Mouse (Mus musculus) forebrain, embryonic 11.5 days (tissue): ENCODE measurements around the gene Slc23a3. TPM values are rescaled to one million over a fixed set of nuclear protein-coding genes. Genes with fewer than 3 reads are reported as not detected.

Source experiments
- ATAC-seq: fragments of 200-750 bp; cut with Nextera tagmentation; replicated peaks from 2 replicates; pipeline ENCODE4 v1.8.0; 2017; ENCODE audit warnings: moderate TSS enrichment; ENCODE audit not compliant: low FRiP score
- DNase-seq: peaks from one replicate; pipeline ENCODE4 v3.0.0-alpha.2; 2017; ENCODE audit warnings: low spot score
- H3K27ac ChIP-seq: fragments of 300-500 bp; sonication (generic); 2 replicates; pipeline ENCODE4 v1.5.1; 2014; ENCODE audit warnings: low read depth, low read length
- H3K27me3 ChIP-seq: fragments of 300-500 bp; sonication (generic); 2 replicates; pipeline ENCODE4 v1.6.1; 2014; ENCODE audit warnings: mild to moderate bottlenecking, low read length, mixed read lengths; ENCODE audit not compliant: control insufficient read depth, insufficient read depth
- H3K36me3 ChIP-seq: fragments of 300-500 bp; sonication (generic); 2 replicates; pipeline ENCODE4 v1.6.1; 2014; ENCODE audit warnings: mild to moderate bottlenecking, low read length, moderate library complexity, mixed read lengths; ENCODE audit not compliant: control insufficient read depth, insufficient read depth
- H3K4me1 ChIP-seq: fragments of 300-500 bp; sonication (generic); replicated peaks from 2 replicates; pipeline ENCODE4 v1.6.1; 2014; ENCODE audit warnings: low read length, mixed read lengths; ENCODE audit not compliant: control insufficient read depth, insufficient read depth
- H3K4me2 ChIP-seq: fragments of 300-500 bp; sonication (generic); 2 replicates; pipeline ENCODE4 v1.6.1; 2014; ENCODE audit warnings: low read depth, mild to moderate bottlenecking, low read length, moderate library complexity, mixed read lengths; ENCODE audit not compliant: severe bottlenecking
- H3K4me3 ChIP-seq: fragments of 300-500 bp; sonication (generic); 2 replicates; pipeline ENCODE4 v1.5.1; 2014; ENCODE audit warnings: low read depth, low read length
- H3K9ac ChIP-seq: fragments of 300-500 bp; sonication (generic); 2 replicates; pipeline ENCODE4 v1.6.1; 2014; ENCODE audit warnings: low read length
- H3K9me3 ChIP-seq: fragments of 300-500 bp; sonication (generic); 2 replicates; pipeline ENCODE4 v1.6.1; 2016; ENCODE audit warnings: low read length, mixed read lengths; ENCODE audit not compliant: control insufficient read depth
- WGBS: fragments of 180-500 bp; shearing (Covaris S2); extraction: QIAGEN DNeasy Blood & Tissue Kit; methylation state at CpG from one replicate; pipeline ENCODE4 v1.1.7; 2014; 5-methylcytosine and 5-hydroxymethylcytosine counted together
- polyA plus RNA-seq: library from polyadenylated mRNA; unstranded; fragments of >200 nt; fragmentation: Nextera tagmentation; extraction: Ambion mirVana; gene quantifications from 2 replicates; pipeline ENCODE4 v1.2.1, GENCODE M21; 2014

Gene Slc23a3
- polyA plus RNA-seq, 1 experiment from 2014 or later, result 0.15 TPM

DNA sequence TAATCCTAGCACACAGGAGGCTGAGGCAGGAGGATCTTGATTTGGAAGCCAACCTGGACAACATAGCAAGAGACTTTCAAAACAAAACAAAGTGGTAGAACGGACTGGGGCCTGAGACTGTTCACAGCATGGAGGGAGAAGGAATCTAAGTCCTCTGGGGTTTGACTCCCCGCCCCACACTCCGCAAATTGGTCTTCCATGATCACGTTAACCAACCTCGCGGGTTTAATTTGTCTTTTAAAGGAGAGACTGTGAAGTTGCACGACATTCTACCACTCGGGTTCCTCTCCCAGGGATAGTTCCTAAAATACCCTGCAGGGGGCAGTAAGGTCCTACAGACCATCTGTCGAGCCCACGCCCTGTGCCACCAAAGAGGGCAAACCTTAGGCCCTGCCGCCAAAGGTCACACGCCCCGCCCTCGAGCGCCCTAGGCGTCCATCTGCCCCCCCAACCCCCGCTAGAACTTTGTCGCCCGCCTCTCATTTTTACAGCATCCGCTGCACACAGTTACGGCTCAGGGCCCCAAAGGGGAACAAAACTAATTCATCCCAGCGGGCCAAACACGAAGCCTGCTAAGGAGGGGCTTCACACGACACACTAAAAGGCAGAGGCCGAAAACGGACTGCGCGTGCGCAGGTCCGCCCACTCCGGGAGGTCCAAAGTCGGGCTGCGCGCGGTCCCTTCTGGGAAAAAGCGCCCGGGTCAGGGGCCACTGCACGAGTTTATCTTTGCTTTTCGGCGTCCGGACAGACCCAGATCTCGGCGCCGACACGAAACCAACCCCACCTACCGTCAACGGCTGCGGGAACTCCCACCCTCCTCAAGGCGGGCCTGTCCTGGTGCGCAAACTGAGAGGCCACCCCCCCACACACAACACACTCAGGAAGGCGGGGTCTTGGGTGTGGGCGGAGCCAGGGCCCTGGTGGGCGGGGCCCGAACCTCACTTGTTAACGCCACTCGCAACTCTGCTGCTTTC lies 9.1 kb downstream of the Slc23a3 start, which contains the start of gene Nhej1:
Gene Nhej1 (minus strand): TSS at position 855 of the 976 bp plus-strand sequence.
- H3K9me3 ChIP-seq, result no peaks in the 10 kb centered on the region
- H3K27ac ChIP-seq, result peak within 1 kb of the TSS; percentile 91
- under 1% methylated on average over 56 of the region's 56 CpGs for WGBS
- ATAC-seq, result peak; percentile 95
- H3K36me3 ChIP-seq, result no peaks in the 10 kb centered on the region
- H3K4me1 ChIP-seq, result no peaks in the 10 kb centered on the region
- peak within 1 kb of the TSS; percentile 57 for H3K4me3 ChIP-seq
- peak within 1 kb of the TSS; percentile 72 for H3K9ac ChIP-seq
- H3K27me3 ChIP-seq, result no peaks in the 10 kb centered on the region
- peak within 1 kb of the TSS; percentile 59 for H3K4me2 ChIP-seq
- DNase-seq, result peak; percentile 97

DNA sequence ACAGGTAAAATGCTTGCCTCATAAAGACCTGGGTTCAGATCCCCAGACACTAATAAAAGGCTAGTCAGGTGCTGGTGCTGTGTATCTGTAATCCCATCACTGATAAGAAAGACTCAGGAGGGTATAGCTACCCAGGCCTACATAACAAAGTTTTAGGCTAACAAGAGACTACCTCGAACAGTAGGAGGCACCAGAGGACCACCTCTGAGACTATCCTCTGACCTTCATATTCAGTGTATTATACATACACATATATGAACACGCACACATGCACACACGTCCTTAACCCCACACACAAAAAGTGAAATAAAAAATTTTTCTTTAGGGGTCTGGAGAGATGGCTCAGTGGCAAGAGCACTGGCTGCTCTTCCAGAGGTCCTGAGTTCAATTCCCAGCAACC lies 11.5 kb downstream of the Slc23a3 start:
- Histone ChIP-seq H3K4me2 (no peak overlapping the region), H3K4me3 (no peak overlapping the region), H3K36me3 (no peaks in the 10 kb centered on the region), H3K27me3 (no peaks in the 10 kb centered on the region), H3K4me1 (no peaks in the 10 kb centered on the region), H3K27ac (no peak overlapping the region), H3K9me3 (no peaks in the 10 kb centered on the region), H3K9ac (no peak overlapping the region)
- no peak for ATAC-seq
- no peak for DNase-seq
- 80% methylated on average over 3 of the region's 3 CpGs for WGBS

Other genes starting within 250 kb of the Slc23a3 start
- not detected in 2 replicates for gene Fev, start 248.5 kb downstream of the Slc23a3 start, polyA plus RNA-seq
- not detected in 2 replicates for gene Cryba2, start 240.7 kb downstream of the Slc23a3 start, polyA plus RNA-seq
- 0.11 and 0.25 TPM in 2 replicates for gene Cfap65, start 198.3 kb downstream of the Slc23a3 start, polyA plus RNA-seq
- gene Ihh, start 182.2 kb downstream of the Slc23a3 start, polyA plus RNA-seq, result 0.07 and 0.35 TPM in 2 replicates
- 9.1 and 12.7 TPM in 2 replicates for gene Nhej1, start 8.7 kb downstream of the Slc23a3 start, polyA plus RNA-seq
- 48.4 and 49.1 TPM in 2 replicates for gene Cnppd1, start 8.8 kb upstream of the Slc23a3 start, polyA plus RNA-seq
- gene Retreg2, start 8.9 kb upstream of the Slc23a3 start, polyA plus RNA-seq, result 58.9 and 65.6 TPM in 2 replicates
- 27.9 and 31.7 TPM in 2 replicates for gene Zfand2b, start 34.8 kb upstream of the Slc23a3 start, polyA plus RNA-seq
- gene Abcb6, start 46.5 kb upstream of the Slc23a3 start, polyA plus RNA-seq, result 27.4 and 30.2 TPM in 2 replicates
- gene Ankzf1, start 58.3 kb upstream of the Slc23a3 start, polyA plus RNA-seq, result 18.9 and 19.0 TPM in 2 replicates
- gene Atg9a, start 58.3 kb upstream of the Slc23a3 start, polyA plus RNA-seq, result 19.6 and 23.5 TPM in 2 replicates
- 18.5 and 20.9 TPM in 2 replicates for gene Glb1l, start 76.9 kb upstream of the Slc23a3 start, polyA plus RNA-seq
- 111 and 127 TPM in 2 replicates for gene Stk16, start 76.9 kb upstream of the Slc23a3 start, polyA plus RNA-seq
- gene Tuba4a, start 86.0 kb upstream of the Slc23a3 start, polyA plus RNA-seq, result 11.4 and 12.9 TPM in 2 replicates
- not detected in 2 replicates for gene A630095N17Rik, start 98.2 kb upstream of the Slc23a3 start, polyA plus RNA-seq
- gene Dnajb2, start 102.5 kb upstream of the Slc23a3 start, polyA plus RNA-seq, result 22.2 and 22.6 TPM in 2 replicates
- 3.7 and 4.3 TPM in 2 replicates for gene Ptprn, start 130.6 kb upstream of the Slc23a3 start, polyA plus RNA-seq
- gene Resp18, start 144.5 kb upstream of the Slc23a3 start, polyA plus RNA-seq, result 14.9 and 15.8 TPM in 2 replicates
- 125 and 129 TPM in 2 replicates for gene Dnpep, start 184.1 kb upstream of the Slc23a3 start, polyA plus RNA-seq
- gene Des, start 226.4 kb upstream of the Slc23a3 start, polyA plus RNA-seq, result 0.86 and 1.5 TPM in 2 replicates
- 14.1 and 16.0 TPM in 2 replicates for gene Speg, start 241.4 kb upstream of the Slc23a3 start, polyA plus RNA-seq